Mouse (Mus musculus): Measurements from ENCODE around the gene Mlec. TPM values are rescaled to one million over a fixed set of nuclear protein-coding genes. Genes with fewer than 3 reads are reported as not detected.

Gene Mlec
- total RNA-seq (2023), result 10 to 100 TPM; 83.4 to 92.8 TPM

DNA sequence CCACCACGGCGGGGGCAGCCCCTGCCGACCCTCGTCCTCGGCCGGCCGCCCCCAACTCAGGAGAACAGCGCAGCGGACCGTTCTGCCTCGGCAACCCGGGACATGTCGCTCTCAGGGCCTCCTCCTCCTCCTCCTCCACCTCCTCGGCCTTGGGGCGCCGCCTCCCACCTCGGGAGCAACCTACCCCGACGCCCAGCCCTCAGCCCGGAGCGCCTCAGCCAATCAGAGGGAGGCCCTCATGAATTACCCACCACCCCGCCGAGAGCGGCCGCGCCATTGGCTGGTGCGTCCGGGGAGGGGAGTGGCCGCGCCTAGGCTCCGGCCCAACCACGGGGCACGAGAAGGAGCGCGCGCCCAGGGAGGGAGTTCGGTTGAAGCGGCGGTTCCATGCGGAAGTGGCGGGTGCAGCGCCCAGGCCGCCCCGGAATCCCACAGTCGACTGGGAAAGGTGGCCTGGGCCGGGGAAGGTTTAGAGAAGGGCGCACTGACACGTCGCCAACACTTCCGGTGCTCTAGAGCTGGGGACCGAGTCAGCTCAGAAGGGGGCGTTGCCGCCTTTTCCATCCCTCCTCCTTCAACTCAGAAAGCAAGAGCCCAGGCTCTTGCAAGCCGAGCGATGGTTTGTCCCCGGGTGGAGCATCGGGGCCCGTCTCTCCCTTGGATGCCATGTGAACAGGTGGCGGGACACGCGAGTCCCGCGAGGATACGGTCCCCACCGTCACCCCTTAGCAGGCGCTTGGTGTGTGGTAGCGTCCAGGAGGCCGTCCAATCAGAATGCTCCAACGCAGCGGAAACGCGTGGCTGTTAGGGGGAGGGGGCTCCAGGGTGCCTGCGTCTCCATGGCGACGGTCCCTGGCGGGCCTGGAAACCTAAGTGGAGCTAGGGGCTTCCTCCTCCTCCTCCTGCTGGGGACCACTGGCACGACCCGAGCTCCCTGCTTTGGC is at the start of gene Mlec:
Gene Mlec (minus strand): TSS at position 140 of the 944 bp plus-strand sequence.

DNA sequence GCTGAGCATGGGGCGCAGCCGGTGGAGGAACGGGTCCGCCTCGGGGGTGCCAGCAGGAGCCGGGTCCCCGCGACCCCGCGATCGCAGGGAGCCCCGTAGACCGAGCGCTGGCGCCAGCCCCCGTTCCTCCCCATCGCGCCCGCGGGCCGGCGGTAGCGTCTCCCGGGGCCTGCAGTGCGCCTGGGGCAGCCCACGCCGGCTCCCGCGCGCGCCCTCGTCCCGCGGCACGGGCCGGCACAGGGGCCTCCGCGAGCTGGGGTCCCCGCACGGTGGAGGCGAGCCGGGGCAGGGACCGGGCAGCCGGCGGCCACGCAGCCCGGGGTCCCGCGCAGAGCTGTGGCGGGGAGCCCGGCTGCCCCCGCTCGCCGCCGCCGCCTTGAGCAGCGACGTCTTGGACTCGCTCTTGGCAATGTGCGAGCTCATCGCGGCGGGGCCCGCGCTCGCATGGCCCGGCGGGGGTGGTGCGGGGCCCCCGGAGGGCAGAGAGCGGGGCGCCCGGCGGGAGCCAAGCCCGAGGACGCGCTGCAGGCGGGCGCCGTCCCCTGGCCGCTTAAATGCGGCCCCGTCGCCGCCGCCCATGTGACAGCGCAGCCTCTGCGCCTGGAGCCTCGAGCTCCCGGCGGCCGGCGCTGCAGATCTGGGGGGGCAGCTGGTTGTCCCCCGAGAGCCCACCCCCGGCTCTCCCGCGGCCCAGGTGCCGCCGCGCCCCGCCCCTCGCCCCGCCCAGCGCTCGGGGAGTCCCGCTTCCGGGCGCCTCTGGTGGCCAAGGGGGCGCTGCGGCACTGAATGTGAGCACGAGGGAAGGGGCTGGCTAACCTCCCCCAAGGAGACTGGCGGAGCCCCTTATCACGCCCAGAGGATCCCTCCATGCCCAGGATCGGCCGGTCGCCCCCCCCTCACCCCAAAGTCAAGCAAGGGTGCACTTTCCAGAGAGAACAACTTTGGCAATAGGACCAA is 36.0 kb upstream of the Mlec start, which contains the start of gene Cabp1:
Gene Cabp1 (minus strand): TSS at position 713 of the 957 bp plus-strand sequence.

DNA sequence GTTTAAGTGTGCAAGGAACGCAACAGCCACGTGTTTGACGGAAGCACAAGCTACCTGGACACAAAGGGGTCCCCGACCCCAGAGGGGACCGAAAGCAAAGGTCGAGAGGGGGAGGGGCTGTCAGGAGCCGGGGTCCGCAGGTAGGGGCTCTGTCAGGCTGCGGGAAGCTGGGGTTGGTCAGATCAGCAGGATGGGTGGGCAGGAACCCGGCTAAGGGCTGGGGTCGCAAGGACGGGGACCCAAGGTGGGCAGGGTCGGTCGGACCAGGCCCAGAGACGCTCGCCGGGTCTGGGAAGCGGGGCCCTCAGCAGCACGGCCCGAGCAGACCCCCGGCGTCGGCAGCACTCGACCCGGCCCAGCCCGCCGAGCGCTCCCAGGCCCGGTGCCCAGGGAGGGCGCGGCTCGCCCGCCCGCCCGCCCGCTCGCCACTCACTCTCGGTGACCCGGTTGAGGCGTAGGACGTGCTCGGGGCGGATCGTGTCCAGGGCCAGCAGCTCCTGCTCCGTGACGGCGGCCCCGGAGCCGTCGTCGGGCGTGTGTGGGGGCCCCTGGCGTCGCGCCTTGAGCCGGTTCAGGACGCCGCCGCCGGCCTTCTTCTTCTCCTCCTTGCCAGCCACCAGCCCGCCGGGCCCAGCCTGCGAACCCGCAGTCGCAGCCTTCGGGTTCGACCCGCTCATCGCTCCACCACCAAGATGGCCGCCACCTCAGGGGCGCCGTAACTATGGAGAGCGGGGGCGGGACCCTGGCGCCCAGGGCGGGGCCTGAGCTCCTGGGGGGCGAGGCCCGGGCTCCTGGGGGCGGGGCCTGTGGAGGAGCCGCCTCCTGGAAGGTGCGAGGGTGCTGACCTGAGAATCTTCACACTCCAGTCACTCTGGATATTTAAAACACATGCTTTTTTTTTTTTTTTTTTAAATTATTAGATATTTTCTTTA is 23.5 kb downstream of the Mlec start, which contains the start of gene Unc119b:
Gene Unc119b (minus strand): TSS at position 742 of the 932 bp plus-strand sequence.

DNA sequence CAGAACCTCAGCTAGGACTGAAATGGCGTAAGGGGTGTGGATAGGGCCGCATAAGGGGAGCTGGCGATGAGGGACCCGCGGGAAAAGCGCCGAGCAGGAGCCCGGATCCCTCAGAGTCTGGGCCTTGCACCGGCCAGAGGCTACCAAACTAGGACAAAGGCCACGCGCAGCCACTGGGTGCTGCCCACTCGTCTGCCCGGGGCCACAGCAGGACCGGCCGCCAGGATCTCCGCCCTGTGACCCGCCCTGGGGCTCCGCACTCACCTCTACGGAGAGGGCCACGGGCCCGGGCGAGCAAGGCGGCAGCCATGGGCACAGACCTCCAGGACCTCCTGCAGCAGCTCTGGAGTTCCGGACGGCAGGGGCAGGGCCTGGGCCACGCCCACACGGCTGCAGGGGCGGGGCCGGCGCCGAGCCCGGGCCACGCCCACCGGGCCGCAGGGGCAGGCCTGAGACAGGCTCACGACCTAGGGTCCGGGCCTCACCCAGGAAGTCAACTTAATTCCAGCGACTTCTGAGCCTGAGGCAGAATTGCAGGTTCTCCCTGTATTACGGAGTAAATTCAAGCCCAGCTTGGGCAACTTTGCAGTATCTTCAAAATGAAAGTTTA is 38.9 kb downstream of the Mlec start, which contains the start of gene Acads:
Gene Acads (minus strand): TSS at position 386 of the 610 bp plus-strand sequence.

DNA sequence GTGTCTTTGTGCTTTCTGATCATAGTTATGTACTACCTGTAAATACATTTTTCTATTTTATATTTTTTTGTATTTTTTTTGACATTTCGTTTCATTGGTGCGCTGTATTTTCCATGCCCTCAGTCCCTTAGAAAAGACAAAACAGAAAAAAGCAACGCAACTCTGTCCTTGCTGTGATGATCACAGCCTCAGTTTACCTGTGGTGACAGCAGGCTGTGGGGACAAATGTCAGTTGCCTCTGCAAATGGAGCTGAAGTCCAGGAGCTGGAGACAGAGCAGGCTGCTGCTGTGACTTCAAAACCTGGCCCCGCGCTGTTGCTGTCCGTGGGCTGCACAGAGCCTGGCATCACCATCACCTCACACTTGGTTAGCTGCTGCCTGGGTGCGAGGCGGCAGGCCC is 59.8 kb downstream of the Mlec start, which contains the start of gene Gm10401:
Gene Gm10401 (minus strand): TSS at position 101 of the 400 bp plus-strand sequence.

Other genes with a start within 250 kb of the Mlec start
- 10 to 100 TPM; 17.6 to 26.5 TPM for gene Oasl1, start 234.9 kb downstream of the Mlec start, total RNA-seq (2023)
- gene 2210016L21Rik, start 216.0 kb downstream of the Mlec start, total RNA-seq (2023), result 10 to 100 TPM; 36.0 to 48.3 TPM
- not detected for gene Hnf1a, start 187.1 kb downstream of the Mlec start, total RNA-seq (2023)
- gene Sppl3, start 147.0 kb downstream of the Mlec start, total RNA-seq (2023), result 10 to 100 TPM; 52.6 to 56.1 TPM
- not detected for gene Gm10401, start 59.9 kb downstream of the Mlec start, total RNA-seq (2023)
- 10 to 100 TPM; 15.7 to 20.1 TPM for gene Acads, start 38.8 kb downstream of the Mlec start, total RNA-seq (2023)
- 10 to 100 TPM; 42.6 to 43.8 TPM for gene Unc119b, start 23.2 kb downstream of the Mlec start, total RNA-seq (2023)
- not detected for gene Cabp1, start 36.2 kb upstream of the Mlec start, total RNA-seq (2023)
- gene Pop5, start 77.7 kb upstream of the Mlec start, total RNA-seq (2023), result 10 to 100 TPM; 46.7 to 69.9 TPM
- gene Rnf10, start 114.7 kb upstream of the Mlec start, total RNA-seq (2023), result 100 to 1,000 TPM; 138 to 150 TPM
- gene Coq5, start 121.5 kb upstream of the Mlec start, total RNA-seq (2023), result 10 to 100 TPM; 27.1 to 35.5 TPM
- 100 to 1,000 TPM; 240 to 329 TPM for gene Dynll1, start 142.8 kb upstream of the Mlec start, total RNA-seq (2023)
- 10 to 100 TPM; 69.6 to 71.0 TPM for gene Srsf9, start 169.0 kb upstream of the Mlec start, total RNA-seq (2023)
- 10 to 100 TPM; 13.0 to 13.1 TPM for gene Gatc, start 183.0 kb upstream of the Mlec start, total RNA-seq (2023)
- 10 to 100 TPM; 24.3 to 26.9 TPM for gene Triap1, start 183.0 kb upstream of the Mlec start, total RNA-seq (2023)
- 100 to 1,000 TPM; 199 to 204 TPM for gene Cox6a1, start 190.8 kb upstream of the Mlec start, total RNA-seq (2023)